In the genomic region with DNA sequence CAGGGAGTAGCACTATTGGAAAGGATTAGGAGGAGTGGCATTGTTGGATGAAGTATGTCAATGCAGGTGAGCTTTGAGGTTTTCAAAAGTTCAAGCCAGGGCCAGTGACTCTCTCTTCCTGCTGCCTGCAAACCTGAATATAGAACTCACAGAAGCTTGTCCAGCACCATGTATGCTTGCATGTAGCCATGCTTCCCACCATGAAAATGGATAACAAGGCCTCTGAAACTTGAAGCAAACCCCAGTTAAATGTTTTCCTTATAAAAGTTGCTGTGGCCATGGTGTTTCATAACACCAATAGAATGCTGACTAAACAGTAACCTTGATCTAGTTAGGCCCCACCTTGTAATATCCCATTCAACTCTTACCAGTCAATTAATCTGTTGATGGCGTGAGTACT, we compare ENCODE assay signal across 22 mouse cellular contexts. TPM values are rescaled to one million over a fixed set of nuclear protein-coding genes. Genes with fewer than 3 reads are reported as not detected.
DNase-seq lines count a peak whose midpoint lies in the region; ATAC-seq and TF ChIP-seq lines count a peak whose summit lies in the region.
"Had no signal": no experiment of that assay in that cellular context is flagged by ENCODE, and none has a peak within 500 bp of the region (broad histone marks: within the 10 kb centered on the region; RNA-seq: fewer than 3 reads in every experiment).

No protein-coding gene starts in this region.

- TF ChIP-seq POLR2A in testis, adult 2 months (IDR thresholded peaks at IDR 0.05; ENCODE audit: control insufficient read depth, low read depth, low read length) = no peak

- no peaks in the 10 kb centered on the region for H3K36me3 ChIP-seq in midbrain, embryonic 11.5 days (ENCODE audit: control insufficient read depth, insufficient read depth, low read length)
- no peaks in the 10 kb centered on the region for H3K36me3 ChIP-seq in midbrain, embryonic 16.5 days (ENCODE audit: control insufficient read depth, insufficient read depth, low read length)
- H3K36me3 ChIP-seq in testis, adult 2 months (ENCODE audit: control insufficient read depth, insufficient read depth, low read length) = peaks cover 2% of the 10 kb centered on the region
- H3K36me3 ChIP-seq: G1E had no signal

- H3K27me3 ChIP-seq in midbrain, embryonic 11.5 days (ENCODE audit: control insufficient read depth, insufficient read depth, low read length) = no peaks in the 10 kb centered on the region
- H3K27me3 ChIP-seq in midbrain, embryonic 16.5 days (ENCODE audit: control insufficient read depth, insufficient read depth, low read depth, low read length) = no peaks in the 10 kb centered on the region
- H3K27me3 ChIP-seq in testis, adult 2 months (ENCODE audit: control insufficient read depth, insufficient read depth, low read length) = no peaks in the 10 kb centered on the region
- H3K27me3 ChIP-seq: CH12.LX had no signal

- H3K9me3 ChIP-seq in midbrain, embryonic 11.5 days (ENCODE audit: control insufficient read depth, low read length) = no peaks in the 10 kb centered on the region
- H3K9me3 ChIP-seq in midbrain, embryonic 16.5 days (replicated peaks; ENCODE audit: control insufficient read depth, low read length, poor library complexity, severe bottlenecking) = no peaks in the 10 kb centered on the region
- H3K9me3 ChIP-seq: G1E had no signal

- no peak overlapping the region for H3K4me2 ChIP-seq in midbrain, embryonic 11.5 days
- H3K4me2 ChIP-seq in midbrain, embryonic 16.5 days (ENCODE audit: low read length) = no peak overlapping the region

- TF ChIP-seq CTCF in testis, adult 2 months (IDR thresholded peaks at IDR 0.05; ENCODE audit: control insufficient read depth, insufficient read depth, insufficient replicate concordance, low read depth, low read length) = no peak

- no peak overlapping the region for H3K27ac ChIP-seq in midbrain, embryonic 11.5 days (ENCODE audit: low read depth, low read length)
- H3K27ac ChIP-seq in midbrain, embryonic 16.5 days (ENCODE audit: low read length) = no peak overlapping the region
- H3K27ac ChIP-seq in testis, adult 2 months (ENCODE audit: control insufficient read depth, insufficient read depth, low read depth, low read length) = no peak overlapping the region

- no peak overlapping the region for H3K9ac ChIP-seq in midbrain, embryonic 11.5 days (ENCODE audit: low read length)
- no peak overlapping the region for H3K9ac ChIP-seq in midbrain, embryonic 16.5 days (ENCODE audit: low read depth, low read length)

- 95% methylated on average over 1 of the region's 1 CpGs for WGBS in midbrain, embryonic 11.5 days
- 98% methylated on average over 1 of the region's 1 CpGs for WGBS in midbrain, embryonic 16.5 days

- H3K4me1 ChIP-seq in midbrain, embryonic 11.5 days (ENCODE audit: control insufficient read depth, insufficient read depth, low read length) = no peaks in the 10 kb centered on the region
- H3K4me1 ChIP-seq in midbrain, embryonic 16.5 days (ENCODE audit: control insufficient read depth, insufficient read depth, low read length) = no peaks in the 10 kb centered on the region
- H3K4me1 ChIP-seq in testis, adult 2 months (ENCODE audit: control insufficient read depth, insufficient read depth, low read length) = no peaks in the 10 kb centered on the region

- H3K4me3 ChIP-seq in midbrain, embryonic 11.5 days (ENCODE audit: low read depth, low read length) = no peak overlapping the region
- no peak overlapping the region for H3K4me3 ChIP-seq in midbrain, embryonic 16.5 days (ENCODE audit: low read depth, low read length)
- peak overlapping the region; percentile 71 for H3K4me3 ChIP-seq in testis, adult 2 months (ENCODE audit: control insufficient read depth, low read depth, low read length)

- ATAC-seq in midbrain, embryonic 11.5 days (ENCODE audit: low FRiP score) = no peak
- no peak for ATAC-seq in midbrain, embryonic 16.5 days
- ATAC-seq: activated CD4-positive, CD25-positive, alpha-beta regulatory T cell, adult 4 months; CD4-positive, CD25-positive, alpha-beta regulatory T cell, adult 4 months; Patski had no signal

- DNase-seq in midbrain, embryonic 11.5 days (ENCODE audit: low spot score, missing footprints) = peak; percentile 56
- no peak for DNase-seq in testis, postnatal 14 days (ENCODE audit: low spot score)
- peak; percentile 44 for DNase-seq in A20 (ENCODE audit: low read depth, low spot score)
- DNase-seq in thymus, postnatal 25 days = no peak
- DNase-seq: adrenal gland, adult 2 months; adrenal gland, adult 8-10 months; adrenal gland, postnatal 10 days; adrenal gland, postnatal 14 days; adrenal gland, postnatal 25 days; adrenal gland, postnatal 36 days; B cell, adult 2 months; cerebellum, adult 11 months; cerebellum, adult 11-12 months; cerebellum, adult 18-20 months; cerebellum, adult 2 months had no signal

RNA-seq across cellular contexts. Expression of a gene that starts 27.7 kb away (rescaled TPM):
- polyA plus RNA-seq in midbrain, embryonic 11.5 days (2014; fragmentation: Nextera tagmentation; extraction: Ambion mirVana) = 4.2 and 5.8 TPM in 2 replicates
- polyA plus RNA-seq in midbrain, embryonic 16.5 days (2015; fragmentation: Nextera tagmentation; extraction: Ambion mirVana) = 11.3 and 11.9 TPM in 2 replicates
- 10.3 and 15.9 TPM in 2 replicates for polyA plus RNA-seq in testis, adult 2 months (2012; rRNA removed)

Comparison
In these comparisons a context has a peak if more than half of its experiments do, and no peak if none do; other contexts are left out.
1. DNase-seq: peak in midbrain, embryonic 11.5 days (single experiment) and A20 (single experiment); none in testis, postnatal 14 days (single experiment) and thymus, postnatal 25 days (single experiment).